Mouse (Mus musculus): ENCODE results near the gene Rrp1.
"Not testable (repeated sequence)": the region's sequence is repeated elsewhere in the genome, so short reads cannot be mapped to it uniquely, and the experiment has no call there.

Rrp1 gene

DNA sequence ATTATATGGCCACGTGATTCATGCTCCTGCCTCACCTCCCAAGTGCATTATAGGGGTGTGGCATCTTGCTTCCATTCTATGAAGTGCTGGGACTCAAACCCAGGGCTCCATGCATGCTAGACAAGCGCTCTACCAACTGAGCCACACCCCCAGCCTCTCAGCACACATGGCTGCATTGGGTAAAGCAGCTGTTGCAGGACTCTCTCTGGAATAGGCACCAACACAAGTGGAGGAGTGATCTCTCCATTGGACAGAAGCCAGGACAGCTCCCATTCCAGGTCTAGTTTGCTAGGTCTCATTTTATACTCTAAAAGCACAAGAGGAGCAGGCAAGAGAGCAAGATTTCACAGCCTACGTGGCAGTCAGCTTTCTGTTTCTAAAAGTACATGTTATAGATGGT lies 29.3 kb downstream of the Rrp1 start:
- DNase-seq (ENCODE audit: extremely low spot score): no peak

DNA sequence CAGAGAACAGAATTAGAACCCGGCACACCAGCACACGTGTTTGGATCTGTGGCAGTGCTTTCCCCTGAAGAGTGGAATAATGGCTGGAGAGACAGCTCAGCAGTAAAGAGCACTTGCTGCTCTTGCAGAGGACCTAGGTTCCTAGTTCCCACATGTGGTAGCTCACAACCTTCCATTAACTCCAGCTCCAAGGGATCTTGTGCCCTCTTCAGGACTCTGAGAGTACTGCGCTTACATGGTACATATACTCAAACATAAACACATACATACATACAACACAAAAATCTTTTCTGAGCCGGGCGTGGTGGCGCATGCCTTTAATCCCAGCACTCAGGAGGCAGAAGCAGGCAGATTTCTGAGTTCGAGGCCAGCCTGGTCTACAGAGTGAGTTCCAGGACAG lies 34.3 kb downstream of the Rrp1 start:
- DNase-seq (ENCODE audit: extremely low spot score): no peak

DNA sequence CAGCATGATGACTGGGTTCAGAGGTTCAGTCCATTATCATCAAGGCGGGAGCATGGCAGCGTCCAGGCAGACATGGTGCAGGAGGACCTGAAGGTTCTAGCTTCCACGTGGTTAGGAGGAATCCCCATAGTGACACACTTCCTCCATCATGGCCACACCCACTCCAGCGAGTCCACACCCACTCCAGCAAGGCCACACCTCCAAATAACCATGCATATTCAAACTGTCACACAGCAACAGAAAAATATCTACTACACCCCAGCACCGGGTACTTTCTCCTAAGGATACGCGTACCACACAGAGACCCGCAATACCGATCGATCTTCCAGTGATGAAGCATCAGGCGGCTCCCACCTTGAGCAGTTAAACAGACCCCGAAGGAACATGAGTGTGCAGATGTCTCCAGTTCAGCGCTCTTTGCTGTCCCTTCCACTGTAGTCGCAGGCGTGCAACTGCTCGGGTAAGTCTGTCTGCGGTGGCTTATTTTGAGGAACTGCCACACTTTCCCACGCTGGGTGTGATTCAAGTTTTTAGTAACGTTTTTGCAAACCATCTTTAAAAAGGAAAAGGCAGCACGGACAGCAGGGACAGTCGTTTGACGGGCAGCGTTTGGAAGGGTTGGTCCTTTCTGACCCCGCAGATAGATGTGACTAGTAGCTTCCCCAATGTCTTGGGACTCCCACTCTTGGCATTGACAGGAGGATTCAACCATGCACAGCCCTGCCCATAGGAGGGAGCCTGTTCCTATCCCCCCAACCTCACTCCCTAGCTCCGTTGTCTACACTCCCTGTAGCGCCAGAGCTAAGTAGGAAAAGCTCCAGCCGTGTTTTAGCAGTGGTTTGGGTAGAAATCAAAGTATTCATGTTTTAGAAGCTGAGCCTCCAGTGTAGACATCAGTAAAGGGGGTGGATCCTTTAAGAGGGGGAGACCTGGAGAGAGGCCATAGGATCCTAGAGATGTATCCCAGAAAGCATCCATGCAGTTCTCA lies 39.9 kb downstream of the Rrp1 start:
- DNase-seq (ENCODE audit: extremely low spot score): no peak

DNA sequence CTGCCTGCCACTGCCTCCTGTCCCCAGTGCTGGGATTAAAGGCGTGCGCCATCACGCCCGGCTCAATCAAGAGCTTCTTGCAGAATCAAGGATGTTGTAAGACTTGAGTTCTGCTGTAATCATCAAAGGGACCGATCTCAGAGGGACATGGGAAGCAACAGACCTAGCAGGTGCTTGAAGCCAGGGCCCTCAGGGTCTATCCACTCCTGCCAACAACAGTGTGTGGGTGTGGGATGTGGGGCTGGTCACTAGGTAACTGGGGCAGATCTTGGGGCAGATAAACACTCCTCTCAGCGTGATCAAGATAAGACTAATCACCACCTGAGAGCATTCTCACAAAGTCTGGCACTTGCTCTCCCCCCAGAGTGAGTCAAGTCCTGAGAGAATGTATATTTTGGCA lies 41.1 kb downstream of the Rrp1 start:
- DNase-seq (ENCODE audit: extremely low spot score): no peak

DNA sequence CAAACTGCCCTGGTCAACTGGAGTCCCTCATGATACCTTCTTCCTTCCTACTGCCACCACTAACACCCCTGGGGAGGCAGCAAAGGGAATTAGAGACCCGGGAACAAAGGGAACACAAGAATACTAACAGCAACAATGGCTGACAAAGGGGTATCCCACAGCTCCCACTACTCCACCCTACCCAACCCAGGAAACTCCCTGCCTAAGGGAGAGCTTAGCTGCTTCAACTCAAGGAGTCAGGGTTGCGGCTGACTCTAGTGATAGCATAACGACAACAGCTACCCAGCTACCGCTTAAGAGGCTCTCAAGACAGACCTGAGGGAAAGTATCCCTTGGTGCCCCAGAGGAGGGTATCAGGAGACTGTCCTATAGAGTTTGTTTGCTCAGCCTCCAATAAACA lies 45.3 kb downstream of the Rrp1 start:
- DNase-seq (ENCODE audit: extremely low spot score): no peak

DNA sequence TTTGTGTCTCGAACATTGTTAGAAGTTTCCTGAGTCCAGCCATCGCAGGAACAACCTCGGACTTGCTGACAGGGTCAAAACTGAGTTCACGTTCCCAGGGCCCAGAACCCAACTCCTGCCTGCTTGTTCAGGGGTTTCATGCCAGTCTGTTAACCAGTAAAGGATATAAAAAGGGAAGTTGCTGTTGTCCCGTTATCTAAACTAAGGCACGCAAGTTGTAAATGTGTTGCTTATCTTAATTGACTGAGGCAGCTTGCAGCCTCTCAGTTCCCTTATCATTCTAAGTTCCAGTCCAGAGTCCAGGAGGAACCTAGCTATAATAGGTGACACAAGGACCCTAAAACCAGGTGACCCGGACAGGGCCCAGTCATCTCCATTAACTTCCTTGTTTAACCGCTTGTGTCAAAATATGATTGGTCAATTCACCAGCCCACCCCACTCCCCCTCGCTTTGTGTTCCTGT lies 46.0 kb downstream of the Rrp1 start:
- DNase-seq (ENCODE audit: extremely low spot score): no peak

DNA sequence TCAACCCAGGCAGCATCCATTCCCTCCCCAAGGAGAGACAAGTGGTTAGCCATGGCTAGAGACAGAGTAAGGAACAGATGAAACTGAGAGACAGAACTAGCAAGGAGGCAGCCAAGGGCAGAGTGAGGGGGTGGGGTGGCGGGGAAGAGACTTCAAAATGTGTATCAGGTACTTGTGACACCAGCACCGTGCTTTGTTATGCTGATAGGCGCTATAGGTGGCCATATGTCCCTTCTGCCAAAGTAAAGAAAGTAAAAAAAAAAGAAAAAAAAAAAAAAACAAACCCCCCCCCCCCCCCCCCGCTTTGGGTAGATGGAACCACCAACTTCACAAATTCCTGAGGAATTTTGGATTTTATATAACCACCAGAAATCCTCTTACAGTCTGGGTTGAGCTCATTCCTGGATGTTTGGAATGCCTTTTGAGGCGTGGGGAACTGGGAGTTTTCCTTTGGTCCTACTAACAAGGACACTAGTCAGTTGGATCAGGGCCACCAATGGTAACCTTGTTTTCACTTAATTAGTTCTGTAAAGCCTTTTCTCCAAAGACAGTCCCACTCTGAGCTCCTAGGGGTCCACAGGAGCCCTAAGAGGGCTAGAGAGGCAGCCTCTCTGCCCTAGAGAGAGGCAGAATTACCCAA lies 46.5 kb downstream of the Rrp1 start:
- no peak for DNase-seq (ENCODE audit: extremely low spot score)

DNA sequence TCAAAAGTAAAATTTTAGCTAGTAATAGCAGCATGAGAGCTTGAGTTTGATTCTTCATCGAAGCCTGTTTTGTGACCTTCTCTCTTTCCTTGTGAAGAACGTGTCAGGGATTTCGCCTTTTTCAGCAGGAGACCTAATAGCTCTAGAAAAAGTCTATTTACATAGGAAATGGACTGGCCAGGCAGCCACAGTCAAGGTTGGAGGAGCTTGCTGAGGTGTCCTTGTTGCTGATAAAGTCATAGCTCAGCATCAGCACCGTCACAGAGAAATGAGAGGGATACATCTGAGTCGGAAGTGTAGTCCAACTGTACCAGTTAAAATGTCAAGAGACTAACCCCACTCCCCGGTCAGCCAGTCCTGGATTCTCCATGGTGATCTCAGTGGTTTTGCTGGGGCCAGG lies 47.3 kb downstream of the Rrp1 start:
- no peak for DNase-seq (ENCODE audit: extremely low spot score)

DNA sequence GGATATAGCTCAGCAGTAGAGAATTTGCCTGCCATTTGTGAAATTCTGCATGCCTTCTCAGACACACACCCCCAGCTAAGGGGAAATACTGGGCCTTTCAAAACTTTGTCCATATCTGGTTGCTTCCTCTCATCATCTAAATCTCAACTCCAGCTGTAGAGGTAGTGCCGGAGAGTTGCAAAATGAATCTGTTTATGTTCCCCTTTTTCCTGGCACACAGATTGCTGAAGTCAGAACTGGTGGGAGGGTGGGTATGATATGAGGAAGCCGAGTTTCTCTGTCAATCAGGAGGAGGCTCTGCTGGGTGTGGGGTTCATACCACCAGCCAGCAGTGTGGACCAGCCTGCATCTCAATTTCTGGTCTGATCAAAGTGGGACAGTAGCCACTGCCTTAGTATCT lies 48.7 kb downstream of the Rrp1 start:
- DNase-seq (ENCODE audit: extremely low spot score): no peak

DNA sequence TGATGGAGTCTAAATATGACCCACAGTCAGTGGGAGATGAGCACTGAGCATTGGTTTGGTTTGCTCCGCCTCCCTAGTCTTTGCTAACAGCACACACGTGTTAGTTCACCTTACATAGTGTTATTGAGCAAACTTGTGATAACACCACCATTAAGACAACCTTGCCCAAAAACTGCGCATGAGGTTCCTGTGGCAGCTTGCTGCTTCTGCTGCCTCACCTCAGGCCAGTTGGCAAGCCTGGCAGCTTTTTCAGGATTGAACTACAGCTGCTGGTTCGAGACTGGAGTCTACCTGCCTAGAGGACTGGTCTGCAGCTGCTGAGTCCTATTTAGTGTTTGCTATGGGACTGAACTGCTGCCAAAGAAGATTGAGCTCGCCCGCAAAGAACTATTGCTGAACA lies 49.5 kb downstream of the Rrp1 start:
- DNase-seq (ENCODE audit: extremely low spot score): no peak

DNA sequence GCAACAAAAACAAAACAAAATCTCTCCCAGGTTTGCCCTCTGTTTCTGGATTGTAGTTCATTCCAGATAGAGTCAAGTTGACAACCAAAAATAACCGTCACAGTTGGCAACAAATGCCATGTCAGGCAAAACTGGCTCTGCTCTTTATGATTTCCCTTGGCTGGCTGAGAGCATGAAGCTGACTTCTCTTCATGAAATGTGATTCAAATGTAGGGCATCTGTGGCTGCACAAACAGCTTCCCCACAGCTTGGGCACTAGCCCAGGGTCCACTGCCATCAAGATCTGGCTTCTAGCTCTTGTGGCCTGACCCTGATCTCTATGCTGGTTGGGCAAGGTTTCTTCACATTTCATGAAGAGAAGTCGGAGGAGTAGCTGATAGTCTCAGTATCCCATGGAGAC lies 50.9 kb downstream of the Rrp1 start:
- DNase-seq (ENCODE audit: extremely low spot score): no peak

DNA sequence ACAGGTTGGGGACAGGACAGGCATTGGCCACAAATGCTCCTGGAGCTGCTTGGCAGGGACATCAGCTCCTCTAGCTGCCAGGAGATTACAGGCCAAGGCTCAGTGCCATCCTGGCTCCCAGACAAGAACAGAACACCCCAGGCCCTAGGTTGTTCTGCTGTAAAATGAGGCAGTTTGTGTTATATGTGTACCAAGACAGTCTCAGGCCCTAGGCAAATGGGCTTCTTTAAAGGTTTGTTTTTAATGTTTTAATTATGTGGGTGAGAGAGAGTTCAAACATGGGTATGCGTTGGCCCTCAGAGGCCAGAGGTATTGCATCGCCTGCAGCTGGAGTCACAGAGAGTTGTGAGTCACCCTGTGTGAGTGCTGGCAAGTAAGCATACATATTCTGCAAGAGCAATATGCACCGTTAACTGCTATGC lies 52.5 kb downstream of the Rrp1 start:
- no peak for DNase-seq (ENCODE audit: extremely low spot score)

DNA sequence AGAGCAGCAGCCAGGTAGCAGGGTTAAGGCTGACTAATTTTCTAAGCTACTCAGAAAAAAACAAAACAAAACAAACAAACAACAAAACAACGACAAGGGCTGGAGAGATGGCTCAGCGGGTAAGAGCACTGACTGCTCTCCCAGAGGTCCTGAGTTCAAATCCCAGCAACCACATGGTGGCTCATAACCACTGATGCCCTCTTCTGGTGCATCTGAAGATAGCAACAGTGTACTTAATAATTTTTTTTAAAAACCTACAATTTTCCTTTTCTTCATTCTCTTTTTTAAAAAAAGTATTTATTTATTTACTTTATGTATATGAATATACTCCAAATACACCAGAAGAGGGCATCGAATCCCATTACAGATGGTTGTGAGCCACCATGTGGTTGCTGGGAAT lies 53.8 kb downstream of the Rrp1 start:
- DNase-seq (ENCODE audit: extremely low spot score): not testable (repeated sequence)

DNA sequence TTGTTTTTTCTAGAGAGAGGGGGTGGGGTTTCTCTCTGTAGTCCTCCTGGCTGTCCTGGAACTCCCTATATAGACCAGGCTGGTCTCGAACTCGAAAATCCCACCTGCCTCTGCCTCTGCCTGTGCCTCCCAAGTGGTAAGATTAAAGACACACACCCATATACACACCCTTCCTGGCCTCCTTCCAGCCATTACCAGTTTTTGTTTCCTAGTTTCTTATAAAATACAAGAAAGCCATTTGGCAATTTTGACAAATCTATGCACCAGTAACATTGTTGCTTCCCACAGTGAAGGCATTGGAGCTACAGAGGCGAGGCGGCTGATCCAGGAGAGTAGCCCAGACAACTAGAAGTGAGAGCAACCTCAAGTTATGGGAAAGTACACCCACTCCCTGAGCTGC lies 54.6 kb downstream of the Rrp1 start:
- DNase-seq (ENCODE audit: extremely low spot score): no peak

DNA sequence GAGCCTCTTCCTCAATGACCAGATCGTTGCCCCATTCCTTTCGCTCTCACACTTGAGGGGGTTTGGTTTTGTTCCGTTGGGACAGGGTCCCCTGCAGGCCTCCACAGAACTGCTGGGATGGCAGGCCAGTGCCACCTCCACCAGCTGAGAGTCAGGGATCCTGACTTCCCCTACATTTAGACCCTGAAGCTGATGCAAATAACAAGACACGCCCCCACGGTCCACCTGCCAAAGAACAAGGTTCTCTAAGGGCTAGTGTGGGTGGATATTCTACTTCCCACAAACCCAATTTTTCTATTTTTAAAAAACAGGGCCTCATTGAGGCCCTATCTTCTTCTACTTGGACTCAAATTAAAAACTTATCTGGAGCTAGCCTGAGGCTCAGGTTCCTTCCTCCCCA lies 55.1 kb downstream of the Rrp1 start:
- DNase-seq (ENCODE audit: extremely low spot score): no peak

DNA sequence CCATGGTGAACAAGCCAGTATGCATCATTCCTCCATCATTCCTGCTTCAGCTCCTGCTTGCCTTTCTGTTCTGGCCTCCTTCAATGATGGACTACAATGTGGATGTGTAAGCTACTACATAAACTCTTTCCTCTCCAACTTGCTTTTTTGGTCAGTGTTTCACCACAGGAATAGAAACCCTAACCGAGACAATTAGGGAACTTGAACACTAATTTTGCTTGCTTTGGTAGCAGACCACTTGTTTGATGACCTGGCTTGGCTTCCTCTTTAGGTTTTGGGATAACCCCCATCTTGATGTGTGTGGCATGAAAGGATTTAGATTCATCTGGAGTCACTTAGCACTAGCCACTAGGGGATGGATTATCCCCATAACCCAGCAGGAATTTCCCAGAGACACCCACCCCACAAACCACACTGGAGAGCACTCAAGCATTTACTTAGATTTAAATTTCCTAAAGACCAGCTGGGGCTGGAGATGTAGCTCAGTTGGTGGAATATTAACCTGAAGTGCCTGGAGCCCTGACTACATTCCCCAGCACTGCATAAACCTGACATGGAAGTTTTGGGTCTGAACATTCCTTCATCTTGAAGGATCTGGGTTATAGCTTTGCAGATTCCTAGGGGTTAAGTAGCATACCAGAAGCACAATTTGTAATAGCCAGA lies 56.8 kb downstream of the Rrp1 start:
- DNase-seq (ENCODE audit: extremely low spot score): no peak

DNA sequence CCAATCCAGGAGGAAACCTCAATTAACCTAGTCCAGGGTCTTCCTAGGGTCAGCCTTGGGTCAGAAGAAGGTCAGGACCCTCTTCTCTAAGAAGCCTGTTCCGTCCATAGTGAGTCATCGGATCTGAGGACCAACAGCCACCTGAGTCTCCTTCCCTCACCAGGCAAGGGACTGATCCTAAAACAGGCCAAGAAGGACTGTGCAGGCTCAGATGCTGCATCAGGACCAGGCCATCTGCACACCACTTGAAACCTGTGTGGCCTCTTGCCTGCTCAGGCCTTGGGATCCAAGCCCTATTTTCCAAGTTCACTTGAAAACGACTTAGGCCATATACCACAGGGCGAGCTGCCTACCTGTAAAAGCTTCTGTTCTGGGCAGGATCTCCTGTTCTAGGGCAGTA lies 59.6 kb downstream of the Rrp1 start:
- peak; percentile 21 for DNase-seq (ENCODE audit: extremely low spot score)

DNA sequence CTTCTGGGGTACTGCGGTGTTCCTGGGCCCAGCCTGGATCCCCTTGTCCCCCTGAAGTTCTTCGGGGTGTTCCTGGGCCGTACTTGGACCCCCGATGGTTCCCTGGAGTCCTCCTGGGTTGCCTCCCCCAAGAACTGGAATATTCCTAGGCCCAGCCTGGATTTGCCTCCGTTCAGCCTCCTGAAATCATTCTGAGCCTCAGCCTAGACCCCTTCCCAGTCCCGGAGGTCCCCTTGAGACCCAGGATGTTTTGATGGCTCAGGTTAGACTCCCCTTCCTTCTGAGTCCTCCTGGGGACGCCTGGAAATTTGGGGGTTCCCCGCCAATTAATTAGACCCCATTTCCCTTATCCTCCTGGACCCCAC lies 60.2 kb downstream of the Rrp1 start:
- no peak for DNase-seq (ENCODE audit: extremely low spot score)

DNA sequence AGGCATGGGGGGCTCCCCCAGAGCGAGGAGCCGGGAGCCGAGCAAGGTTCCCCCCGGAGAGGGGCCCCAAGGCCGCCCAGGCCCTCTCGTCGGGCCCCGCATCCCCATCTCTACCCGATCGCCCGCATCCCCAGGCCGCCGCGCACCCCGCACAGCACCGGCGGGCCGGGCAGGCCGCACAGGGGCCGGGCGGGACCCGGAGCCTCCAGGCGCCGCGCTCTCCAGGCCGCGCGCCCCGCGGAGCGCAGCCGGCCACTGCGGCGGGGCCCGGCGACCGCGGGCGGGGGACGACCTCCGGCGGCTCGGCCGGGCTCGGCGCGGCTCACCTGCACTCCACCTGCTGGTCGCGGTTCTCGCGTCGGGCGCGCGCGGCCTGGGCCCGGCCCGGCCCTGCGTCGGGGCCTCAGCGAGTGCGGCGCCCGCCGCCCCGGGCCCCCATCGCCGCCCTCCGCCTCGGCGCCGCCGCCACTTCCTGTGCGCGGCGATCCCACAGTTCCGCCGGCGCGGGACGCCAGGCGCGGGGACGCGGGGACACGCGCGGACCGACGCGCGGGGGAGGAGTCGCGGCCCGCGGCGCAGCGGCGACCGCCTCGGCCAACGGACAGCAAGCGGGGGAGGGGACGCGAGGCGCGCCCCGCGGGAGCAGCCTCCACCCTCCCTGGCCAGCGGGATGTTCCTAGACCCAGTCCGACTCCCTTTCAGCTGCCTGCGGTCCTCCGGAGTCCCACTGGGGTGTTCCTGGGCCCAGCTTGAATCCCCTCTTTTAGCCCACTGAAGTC lies 60.8 kb downstream of the Rrp1 start, which contains the start of gene Agpat3:
Gene Agpat3, minus strand, starts transcription at position 603 of the 779 bp plus-strand sequence.
- DNase-seq (ENCODE audit: extremely low spot score): peak; percentile 67

DNA sequence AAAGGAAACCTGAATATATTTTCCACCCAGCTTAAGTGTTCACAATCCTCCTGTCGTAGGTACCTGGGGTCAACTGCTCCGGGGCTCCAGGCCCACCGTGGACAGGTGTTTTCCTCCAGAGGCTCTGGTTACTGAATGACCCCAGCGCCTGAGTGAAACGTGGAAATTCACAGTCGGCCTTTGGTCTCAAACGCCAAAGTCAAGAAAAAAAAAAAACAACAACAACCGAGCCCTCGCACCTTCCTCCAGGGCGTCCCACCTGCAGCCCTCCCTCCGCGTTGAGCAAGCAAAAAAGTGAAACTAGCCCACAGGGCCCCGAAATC lies 61.3 kb downstream of the Rrp1 start:
- DNase-seq (ENCODE audit: extremely low spot score): no peak

DNA sequence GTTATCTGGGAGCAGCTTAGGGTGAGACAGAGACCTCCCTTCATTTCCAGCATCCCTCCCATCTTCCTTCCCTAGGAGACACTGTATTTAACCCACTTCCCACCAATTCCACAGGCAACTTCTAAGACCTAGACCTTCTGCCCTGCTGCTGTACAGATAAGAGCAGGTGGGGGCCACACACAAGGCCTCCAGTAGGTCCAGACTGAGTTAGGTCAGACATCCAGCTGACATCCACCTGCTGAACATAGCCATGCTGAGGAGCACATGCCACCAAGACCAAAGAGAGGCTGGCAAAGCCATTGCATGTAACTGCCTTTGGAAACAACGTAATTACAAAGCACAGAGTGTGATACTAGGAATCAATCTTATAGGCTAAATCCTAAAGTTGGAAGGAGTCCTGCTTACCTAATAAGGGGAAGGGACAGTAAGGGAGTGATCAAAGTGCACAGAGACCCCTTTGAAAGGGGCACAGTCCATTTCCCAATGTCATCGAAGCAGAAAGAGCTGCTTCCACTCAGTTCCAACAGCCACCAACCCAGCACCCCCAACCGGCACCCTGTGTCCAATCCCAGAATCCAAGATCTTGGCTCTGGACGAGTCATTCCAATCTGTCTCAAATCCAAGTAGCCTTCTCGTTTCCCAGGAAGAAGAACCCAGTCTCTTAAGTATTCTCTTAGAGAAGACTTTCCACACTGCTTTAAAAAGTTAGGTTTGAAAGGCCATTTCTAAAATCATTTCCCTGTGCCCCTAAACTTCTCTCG lies 61.9 kb downstream of the Rrp1 start:
- no peak for DNase-seq (ENCODE audit: extremely low spot score)

Data from embryo, embryonic 9.5 days (tissue).